Mouse (Mus musculus) bone marrow macrophage, adult 2 months (primary cell): ENCODE measurements around the gene Ddn. TPM values are rescaled to one million over a fixed set of nuclear protein-coding genes. Genes with fewer than 3 reads are reported as not detected.
"Not testable (repeated sequence)": the region's sequence is repeated elsewhere in the genome, so short reads cannot be mapped to it uniquely, and the experiment has no call there.

Experiments used
- H3K27ac ChIP-seq: 2 replicates; pipeline ENCODE4 v1.5.1; 2012; ENCODE audit warnings: low read depth, low read length; ENCODE audit not compliant: insufficient read depth
- H3K4me1 ChIP-seq: 2 replicates; pipeline ENCODE4 v1.6.1; 2012; ENCODE audit warnings: low read length; ENCODE audit not compliant: control insufficient read depth, insufficient read depth
- H3K4me3 ChIP-seq: 2 replicates; pipeline ENCODE4 v1.5.1; 2012; ENCODE audit warnings: mild to moderate bottlenecking, low read length, moderate library complexity; ENCODE audit not compliant: insufficient read depth
- CTCF ChIP-seq: IDR thresholded peaks from 2 replicates; pipeline ENCODE4 v1.5.1; 2012; ENCODE audit warnings: low read depth, mild to moderate bottlenecking, low read length, moderate library complexity
- POLR2A ChIP-seq: IDR thresholded peaks from 2 replicates; pipeline ENCODE4 v1.6.1; 2012; ENCODE audit warnings: mild to moderate bottlenecking, low read depth, low read length, borderline replicate concordance
- polyA plus RNA-seq: library from polyadenylated mRNA; stranded (reverse); fragments of >200 nt; gene quantifications from 2 replicates; pipeline ENCODE4 v1.2.4, GENCODE M21; 2012; ENCODE audit not compliant: missing spikeins, insufficient read depth, insufficient read length

Gene Ddn
- polyA plus RNA-seq, 1 experiment = not detected

- TF ChIP-seq POLR2A (no peak), CTCF (no peak)
- H3K27ac ChIP-seq = no peak overlapping the region
- peaks cover 6% of the 10 kb centered on the region; the same call in 1 of the 2 replicates for H3K4me1 ChIP-seq
- no peak overlapping the region for H3K4me3 ChIP-seq
Measured at GRCm38 (mm10) chr15:98812741-98813424, 3.6 kb upstream of the Ddn start.

GRCm38 (mm10) chr15:98810212-98810611 is 922 bp upstream of the Ddn start:
- H3K4me3 ChIP-seq, H3K27ac ChIP-seq, H3K4me1 ChIP-seq: not testable (repeated sequence)
- peak; percentile 20; the same call in 1 of the 2 replicates for TF ChIP-seq CTCF

GRCm38 (mm10) chr15:98808651-98809134 is 597 bp downstream of the Ddn start:
- no peak overlapping the region for H3K27ac ChIP-seq
- H3K4me3 ChIP-seq = peak overlapping the region; percentile 74
- TF ChIP-seq POLR2A (no peak), CTCF (no peak)
- H3K4me1 ChIP-seq = peaks cover 9% of the 10 kb centered on the region

GRCm38 (mm10) chr15:98807895-98808650 is 1.2 kb downstream of the Ddn start:
- Histone ChIP-seq H3K27ac (no peak overlapping the region), H3K4me3 (peak overlapping the region; percentile 74), H3K4me1 (peaks cover 9% of the 10 kb centered on the region)
- TF ChIP-seq CTCF (no peak), POLR2A (no peak)

- Histone ChIP-seq H3K4me3 (peak overlapping the region; percentile 36), H3K27ac (no peak overlapping the region), H3K4me1 (peaks cover 9% of the 10 kb centered on the region)
- TF ChIP-seq CTCF (no peak), POLR2A (no peak)
Measured at GRCm38 (mm10) chr15:98806809-98807770, 2.2 kb downstream of the Ddn start.

DNA sequence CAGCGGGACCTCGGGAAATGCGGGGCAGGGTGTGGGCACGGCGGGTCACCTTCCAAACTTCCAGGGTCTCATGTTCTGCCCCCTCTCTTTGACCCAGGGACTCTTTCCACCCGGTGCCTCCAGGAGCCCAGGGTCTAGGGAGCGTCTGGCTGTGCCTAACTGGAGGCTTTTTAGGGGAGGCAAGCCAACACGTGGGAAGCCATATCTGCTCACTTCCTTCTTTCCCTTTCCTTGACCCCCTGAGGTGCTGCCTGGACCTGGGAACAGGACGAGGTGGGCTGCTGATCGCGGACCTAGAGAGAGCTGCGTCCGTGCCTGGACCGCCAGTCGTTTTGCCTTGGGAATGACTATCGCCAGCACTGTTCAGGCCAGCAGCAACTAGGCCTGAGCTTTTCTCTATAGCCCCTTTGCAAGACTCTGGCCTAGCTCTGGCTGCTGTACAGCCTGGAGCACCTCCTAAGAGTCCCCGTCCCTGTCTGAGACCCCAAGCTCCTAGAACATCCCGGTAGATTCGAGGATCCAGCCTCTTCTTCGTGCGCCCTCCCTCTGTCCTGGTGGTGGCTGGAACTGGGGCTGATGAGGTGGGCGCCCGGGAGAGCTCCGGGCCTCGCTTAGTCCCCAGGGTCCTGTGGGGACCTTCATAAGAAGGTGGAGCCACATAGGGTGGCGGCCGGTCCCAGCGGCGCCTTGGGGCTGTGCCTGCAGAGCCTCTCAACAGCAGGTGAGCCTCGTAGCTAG is 3.0 kb downstream of the Ddn start:
- Histone ChIP-seq H3K27ac (no peak overlapping the region), H3K4me3 (peak overlapping the region; percentile 42; the same call in 1 of the 2 replicates), H3K4me1 (peaks cover 9% of the 10 kb centered on the region)
- TF ChIP-seq CTCF (no peak), POLR2A (no peak)

GRCm38 (mm10) chr15:98805324-98806040 is 3.8 kb downstream of the Ddn start:
- Histone ChIP-seq H3K4me1 (peaks cover 9% of the 10 kb centered on the region), H3K4me3 (peak overlapping the region; percentile 42), H3K27ac (no peak overlapping the region)
- TF ChIP-seq POLR2A (no peak), CTCF (no peak)

DNA sequence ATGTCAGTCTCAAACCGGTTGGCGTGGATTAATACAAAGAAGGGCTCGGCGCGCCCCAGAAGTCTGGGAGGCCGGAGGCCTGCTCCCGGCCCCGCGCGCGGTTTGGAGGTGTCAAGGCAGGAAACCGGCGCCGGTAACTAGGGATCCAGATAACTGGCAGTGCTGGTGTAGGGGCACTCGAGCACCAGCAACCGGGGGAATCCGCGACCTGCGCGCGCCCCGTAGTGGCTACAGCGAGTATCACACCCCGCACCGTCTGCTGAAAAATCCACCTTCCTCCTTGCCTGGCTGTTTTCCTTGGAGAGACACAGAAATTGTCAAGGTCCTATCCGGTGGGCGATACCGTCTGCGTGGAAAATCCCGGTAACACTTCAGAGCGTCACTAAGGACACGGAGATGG is 5.2 kb downstream of the Ddn start:
- Histone ChIP-seq H3K27ac (no peak overlapping the region), H3K4me3 (no peak overlapping the region), H3K4me1 (peaks cover 9% of the 10 kb centered on the region)
- TF ChIP-seq CTCF (peak; percentile 54), POLR2A (no peak)

DNA sequence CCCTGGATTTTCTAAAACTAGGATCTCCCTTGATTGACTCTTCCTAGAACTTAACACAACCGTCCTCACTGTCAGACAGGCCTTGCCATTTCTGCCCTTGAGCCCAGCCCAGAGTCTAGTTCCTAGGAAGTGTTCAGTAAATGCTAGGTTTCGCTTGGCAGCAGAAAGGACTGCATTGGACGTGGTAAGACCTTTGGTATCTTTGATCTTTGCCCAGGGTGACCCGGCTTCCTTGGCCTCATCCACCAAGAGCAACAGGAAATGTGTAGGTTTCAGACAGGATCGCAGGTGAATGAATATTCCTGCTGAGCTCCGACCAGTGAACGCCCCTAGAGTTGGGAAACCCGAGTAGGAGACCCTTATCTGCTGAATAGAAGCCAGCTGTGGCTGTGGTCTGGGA is 6.4 kb downstream of the Ddn start:
- H3K27ac ChIP-seq = no peak overlapping the region
- H3K4me1 ChIP-seq = peaks cover 3% of the 10 kb centered on the region
- H3K4me3 ChIP-seq = no peak overlapping the region
- TF ChIP-seq CTCF (no peak), POLR2A (no peak)
